Mouse (Mus musculus): ENCODE results near the gene Als2.
A peak's percentile ranks its signal among the peaks of the same experiment; 100 is the strongest.

DNA sequence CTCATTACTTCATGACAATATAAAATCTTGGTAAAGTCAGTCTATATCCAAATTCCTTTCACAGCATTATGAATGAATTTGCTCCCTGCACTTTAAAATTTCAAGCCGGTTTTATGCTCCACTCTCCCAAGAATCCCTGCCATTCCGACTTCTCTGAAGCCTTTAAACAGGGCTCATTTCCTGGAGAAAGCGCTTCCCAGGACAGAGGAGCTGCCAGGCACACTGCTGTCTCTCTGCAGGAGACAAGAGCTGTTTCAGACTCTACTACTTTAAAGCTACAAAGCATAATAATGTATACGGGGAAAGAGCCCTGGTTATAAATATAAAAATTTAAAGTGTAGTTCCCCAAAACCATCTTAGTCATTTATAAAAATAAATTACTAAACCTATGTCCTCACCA, 7.8 kb downstream of the Als2 start:
- TF ChIP-seq POLR2A (IDR thresholded peaks at IDR 0.05; ENCODE audit: borderline replicate concordance, insufficient read depth, low read length), result 0 out of 2 replicates have a peak, but pooled peaks have one; percentile 41
- no peak for TF ChIP-seq CTCF (IDR thresholded peaks at IDR 0.05; ENCODE audit: borderline replicate concordance, insufficient read depth, low read depth, low read length)

Data from cerebellum, adult 2 months (tissue).